Mouse (Mus musculus): ENCODE measurements at regions not wholly inside any gene's neighbourhood (a gene's known extent, or its start where the extent isn't known, plus 50 kb on each side); places are given as distances from the start of the nearest gene placed in this dataset.

GRCm38 (mm10) chr13:54893651-54894050 is 55.6 kb upstream of the Unc5a start:
- DNase-seq (ENCODE audit: low spot score in 2 of 2), result no peak

- DNase-seq (ENCODE audit: low spot score in 2 of 2), result no peak
Measured at GRCm38 (mm10) chr13:54895981-54896380, 53.2 kb upstream of the Unc5a start.
